Mouse (Mus musculus) liver (tissue): ENCODE measurements around the gene Grik4.

ENCODE experiments used
- DNase-seq: peaks from one replicate; pipeline ENCODE4 v3.0.0-alpha.2; 2020; ENCODE audit warnings: mixed read lengths

Grik4 gene

DNA sequence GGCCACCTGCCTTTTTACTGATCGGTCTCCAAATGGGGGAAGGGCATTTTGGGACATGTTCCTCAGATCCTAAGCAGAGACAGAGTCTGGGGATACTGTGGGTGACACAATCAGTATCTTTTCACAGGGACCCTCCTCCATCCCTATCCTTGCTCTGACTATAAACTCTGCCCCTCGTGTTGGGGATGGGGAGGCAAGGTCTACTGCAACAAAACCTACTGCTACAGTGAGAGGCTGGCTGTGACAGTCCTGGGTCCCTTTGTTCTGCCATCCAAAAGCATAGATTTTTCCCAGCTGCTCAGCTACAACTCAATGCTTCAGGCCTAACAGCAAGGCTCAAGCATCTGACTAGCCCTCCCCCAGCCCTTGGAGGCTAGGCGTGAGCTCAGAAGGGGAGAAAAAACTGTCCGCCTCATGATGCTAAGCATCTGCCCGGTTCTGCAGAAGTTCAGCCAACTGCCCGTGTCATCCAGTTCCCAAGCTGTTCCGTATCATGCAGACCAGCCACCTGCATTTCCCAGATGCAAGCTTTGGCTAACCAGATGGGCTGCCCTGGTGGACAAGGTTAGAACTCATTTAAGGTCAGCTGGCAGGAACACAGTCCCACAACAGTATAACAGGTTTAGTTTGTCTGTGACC, 207.5 kb downstream of the Grik4 start:
- no peak for DNase-seq

DNA sequence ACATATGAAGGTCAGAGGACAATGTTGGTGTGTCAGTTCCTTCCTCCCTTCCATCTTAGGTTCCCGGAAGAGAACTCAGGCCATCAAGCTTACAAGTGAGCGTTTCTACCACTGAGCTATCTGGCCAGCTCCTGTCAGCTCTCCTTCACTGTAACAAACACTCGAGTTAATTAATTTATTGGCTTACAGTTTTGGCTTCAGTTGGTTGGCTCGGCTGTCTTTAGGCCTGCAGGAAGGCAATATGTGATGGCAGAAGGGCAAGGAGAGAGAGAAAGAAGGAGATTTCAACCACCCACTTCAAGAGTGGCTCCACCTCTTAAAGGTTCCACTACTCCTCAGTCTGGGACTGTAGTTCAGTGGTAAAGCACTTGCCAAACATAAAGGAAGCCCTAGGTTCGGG, 209.2 kb downstream of the Grik4 start:
- DNase-seq, result no peak

DNA sequence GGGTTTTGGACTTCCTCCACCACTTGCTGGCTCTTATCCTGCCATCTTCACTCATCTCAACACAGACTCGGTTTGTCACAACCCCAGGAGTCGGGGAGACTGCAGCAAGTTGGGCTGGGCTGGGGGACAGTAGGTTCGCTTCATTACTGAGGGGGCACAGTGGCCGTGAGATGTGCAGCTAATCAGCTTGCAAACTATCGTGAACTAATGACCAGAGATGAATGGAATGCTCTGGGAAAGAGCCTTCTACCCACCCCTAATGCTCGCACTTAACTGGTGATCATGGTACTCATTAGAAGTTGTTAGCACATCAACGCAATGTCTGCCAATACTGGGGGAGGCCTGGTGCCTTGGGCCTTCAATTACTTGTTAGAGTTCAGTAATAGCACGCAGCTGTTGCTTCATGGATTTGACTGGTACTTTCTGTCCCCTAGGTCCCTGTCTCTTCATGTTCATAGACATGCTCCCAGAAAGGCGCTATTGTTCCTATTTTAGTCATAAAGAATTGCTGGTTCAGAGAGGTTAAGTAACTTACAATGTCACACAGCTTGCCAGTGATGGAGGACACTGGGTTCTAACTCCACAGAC, 211.5 kb downstream of the Grik4 start:
- DNase-seq, result no peak

DNA sequence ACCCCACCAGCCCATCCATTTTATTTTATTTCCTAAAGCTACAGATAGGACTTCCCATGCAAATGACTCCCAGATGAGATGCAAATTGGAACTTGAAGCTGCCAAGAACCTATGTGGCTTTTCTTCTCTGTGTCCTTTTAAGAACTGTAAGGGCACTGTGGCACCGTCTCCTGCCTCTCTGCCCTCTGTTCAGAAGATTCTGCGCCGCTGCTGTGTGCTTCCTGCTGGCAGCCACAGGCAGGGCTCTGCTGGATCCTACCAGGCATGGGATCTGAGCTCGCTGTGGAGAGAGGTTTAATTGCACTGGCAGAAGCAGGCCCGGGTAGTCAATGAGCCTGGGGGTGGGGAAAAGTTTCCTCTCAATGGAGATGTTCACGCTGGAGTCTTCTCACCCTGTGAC, 215.8 kb downstream of the Grik4 start:
- no peak for DNase-seq

DNA sequence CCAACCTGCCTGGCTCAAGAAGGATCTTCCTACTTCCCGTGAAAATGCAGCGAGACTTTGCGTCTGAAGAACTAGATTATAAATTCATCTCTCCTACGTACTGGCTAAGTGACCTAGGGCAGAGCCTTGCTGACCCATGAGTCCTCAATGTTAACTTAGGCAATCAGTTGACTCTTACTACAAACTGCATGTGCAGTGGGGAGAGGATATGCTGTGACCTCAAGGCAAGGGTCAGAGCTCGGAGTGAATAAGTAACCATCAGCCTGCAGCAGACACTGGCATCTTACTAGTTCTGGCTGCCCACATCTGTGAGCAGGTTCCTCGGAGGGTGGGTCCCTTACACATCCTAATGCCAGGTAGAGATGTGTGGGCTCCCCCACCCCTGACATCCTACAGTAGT, 216.6 kb downstream of the Grik4 start:
- DNase-seq, result no peak

DNA sequence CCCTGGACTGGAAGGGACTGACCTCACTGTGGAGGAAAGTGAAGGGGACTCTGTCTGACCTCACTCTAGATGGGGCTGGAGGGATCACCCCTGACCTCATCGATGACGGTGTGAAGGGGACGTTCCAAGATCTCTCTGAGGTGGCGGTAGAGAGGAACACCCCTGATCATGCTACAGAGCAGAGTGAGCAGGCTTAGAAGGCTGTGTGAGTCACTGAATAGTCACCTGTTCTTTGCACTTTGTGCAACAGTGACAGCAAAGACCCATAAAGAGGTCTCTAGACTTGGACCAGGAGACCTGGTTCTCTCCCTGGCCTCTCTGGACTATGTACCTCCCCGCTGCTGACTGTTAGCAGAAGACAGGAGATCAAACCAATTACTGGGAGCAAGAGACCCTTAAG, 217.1 kb downstream of the Grik4 start:
- no peak for DNase-seq

DNA sequence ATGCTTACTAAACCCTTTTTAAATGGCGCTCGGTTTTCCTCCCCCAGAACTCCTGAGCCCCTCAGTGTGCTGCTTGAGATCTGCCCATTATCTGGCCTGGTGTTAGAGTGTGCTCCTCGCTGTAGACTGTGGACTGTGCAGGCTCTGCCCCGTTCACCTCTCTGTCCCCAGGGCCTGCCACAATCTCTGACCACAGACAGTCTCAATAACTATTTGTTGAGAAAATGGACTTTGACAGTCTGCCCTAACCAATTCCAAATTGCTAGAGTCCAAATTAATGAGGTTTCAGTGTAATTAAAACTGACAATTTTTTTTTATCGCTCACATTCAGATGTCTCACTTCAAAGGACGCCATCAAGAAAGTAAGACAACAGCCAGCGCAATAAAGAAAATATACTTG, 220.2 kb downstream of the Grik4 start:
- DNase-seq, result no peak

DNA sequence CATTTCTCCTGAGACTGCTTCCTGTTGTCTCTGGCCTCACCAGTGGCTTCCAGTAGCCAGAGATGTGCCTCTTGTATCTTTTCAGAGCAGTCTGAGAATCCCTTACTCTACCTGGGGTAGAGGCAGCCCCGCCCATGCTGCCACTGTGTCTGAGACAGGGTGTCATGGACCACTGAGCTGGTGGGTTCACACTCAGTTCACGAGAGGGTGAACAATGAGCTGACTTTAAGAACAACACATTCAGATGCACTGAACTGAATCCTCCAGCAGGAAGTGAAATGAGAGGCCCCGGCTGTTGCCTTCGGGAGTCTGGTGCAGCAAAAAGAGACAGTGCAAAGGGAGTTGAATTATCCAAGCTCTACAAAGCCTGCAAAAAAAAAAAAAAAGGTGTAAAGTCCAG, 221.8 kb downstream of the Grik4 start:
- no peak for DNase-seq

DNA sequence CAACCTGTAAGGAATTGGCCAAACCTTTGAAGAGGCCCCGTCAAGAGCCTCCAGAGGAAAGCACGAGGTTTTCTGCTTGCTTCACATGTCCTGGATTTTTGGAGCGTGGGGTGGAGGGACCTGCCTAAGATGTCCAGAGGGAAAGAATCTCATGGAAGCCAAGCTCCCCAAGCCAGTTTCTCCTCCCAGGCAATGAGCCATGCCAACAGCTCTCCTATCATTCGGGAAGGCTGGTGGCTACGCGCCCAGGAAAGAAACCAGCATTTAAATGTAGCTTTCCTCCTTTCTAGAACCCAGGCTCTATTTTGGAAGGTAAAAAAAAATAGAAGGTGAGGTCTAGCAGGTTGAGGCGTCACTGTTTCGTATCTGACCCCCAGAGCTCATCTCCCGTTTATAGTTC, 222.6 kb downstream of the Grik4 start:
- DNase-seq, result no peak

DNA sequence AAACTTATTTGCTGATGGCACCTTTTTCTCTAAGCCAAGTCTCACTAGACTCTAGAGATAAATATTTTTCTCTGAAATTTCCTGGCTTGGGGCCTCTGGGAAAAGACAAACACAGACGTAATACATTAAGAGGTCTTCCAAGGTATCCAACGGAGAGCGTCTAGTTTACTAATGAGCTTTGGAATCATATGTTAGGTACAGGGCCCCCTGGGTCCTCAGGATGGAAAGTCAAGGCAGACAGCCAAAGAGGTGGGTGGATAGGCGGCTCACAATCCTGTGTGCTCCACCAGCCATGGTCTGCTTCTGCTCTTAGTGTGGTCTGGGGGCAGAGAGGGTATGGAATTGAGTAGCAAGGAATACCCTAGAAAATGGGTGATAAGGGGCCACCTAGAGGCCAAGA, 223.1 kb downstream of the Grik4 start:
- no peak for DNase-seq

DNA sequence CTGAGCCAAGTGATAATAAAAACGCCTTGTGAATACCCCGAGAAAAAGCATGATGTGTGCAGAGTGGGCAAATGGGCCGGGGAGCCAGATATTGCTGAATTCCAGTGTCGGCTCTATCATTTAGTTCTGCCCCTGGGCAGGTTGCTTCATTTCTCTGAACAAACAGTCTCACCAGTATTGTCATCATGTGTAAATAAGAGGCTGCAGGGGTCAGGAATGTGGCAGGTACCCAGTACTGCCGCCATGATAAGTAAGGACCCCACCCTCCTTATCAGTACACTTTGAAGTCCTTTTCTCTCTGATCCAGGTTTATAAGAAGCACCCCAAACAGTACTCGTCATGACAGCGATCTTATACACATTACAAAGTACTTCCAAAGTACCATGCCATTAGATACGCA, 230.4 kb downstream of the Grik4 start:
- no peak for DNase-seq

DNA sequence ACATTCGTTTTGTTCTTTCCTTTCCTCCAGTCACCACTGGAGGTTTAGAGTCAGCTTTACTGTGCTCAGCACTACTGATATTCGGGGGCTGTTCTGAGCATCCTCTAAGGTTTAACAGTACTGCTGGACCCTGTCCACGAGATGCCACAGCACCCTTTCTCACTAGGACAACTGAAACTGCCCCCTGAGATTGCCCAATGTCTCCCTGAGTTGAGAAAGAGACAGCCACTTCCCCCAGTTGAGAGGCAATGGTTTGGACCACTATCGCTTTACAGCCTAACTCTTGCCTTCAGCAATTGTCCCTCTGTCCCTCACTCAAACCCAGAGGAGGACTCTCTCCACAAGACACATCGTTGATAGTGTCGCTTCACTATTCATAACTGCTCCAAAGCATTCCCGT, 238.4 kb downstream of the Grik4 start:
- no peak for DNase-seq

DNA sequence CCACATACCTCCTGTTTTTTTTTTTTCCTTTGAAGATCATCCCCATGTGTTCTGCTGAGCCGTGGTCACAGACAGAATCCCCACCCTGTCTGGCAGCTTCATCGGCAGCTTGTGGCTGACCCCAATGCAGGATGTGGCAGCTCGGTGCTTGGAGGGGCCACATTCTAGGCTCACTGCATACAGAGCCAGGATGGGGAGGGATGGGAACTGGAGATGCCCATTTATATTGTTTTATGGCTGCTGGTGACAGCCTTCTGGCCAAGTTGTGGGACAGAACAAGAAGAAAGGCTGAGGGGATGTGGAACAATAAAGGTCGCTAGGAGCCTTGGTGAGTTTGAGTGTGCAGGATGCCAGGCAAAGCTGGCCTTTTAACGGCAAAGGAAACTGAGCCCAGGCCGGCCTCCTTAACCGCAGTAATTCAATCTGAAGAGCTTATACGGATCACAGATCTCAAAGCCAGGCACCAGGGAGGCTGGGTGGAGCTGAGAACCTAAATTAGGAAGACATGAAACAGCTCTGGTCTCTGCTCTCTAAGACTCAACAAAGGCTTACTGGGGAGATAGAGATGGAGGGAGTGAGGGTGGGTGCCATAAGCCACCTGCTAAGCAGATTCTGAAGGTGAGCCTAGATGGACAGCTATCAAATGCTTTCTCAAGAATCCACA, 241.0 kb downstream of the Grik4 start:
- DNase-seq, result no peak

DNA sequence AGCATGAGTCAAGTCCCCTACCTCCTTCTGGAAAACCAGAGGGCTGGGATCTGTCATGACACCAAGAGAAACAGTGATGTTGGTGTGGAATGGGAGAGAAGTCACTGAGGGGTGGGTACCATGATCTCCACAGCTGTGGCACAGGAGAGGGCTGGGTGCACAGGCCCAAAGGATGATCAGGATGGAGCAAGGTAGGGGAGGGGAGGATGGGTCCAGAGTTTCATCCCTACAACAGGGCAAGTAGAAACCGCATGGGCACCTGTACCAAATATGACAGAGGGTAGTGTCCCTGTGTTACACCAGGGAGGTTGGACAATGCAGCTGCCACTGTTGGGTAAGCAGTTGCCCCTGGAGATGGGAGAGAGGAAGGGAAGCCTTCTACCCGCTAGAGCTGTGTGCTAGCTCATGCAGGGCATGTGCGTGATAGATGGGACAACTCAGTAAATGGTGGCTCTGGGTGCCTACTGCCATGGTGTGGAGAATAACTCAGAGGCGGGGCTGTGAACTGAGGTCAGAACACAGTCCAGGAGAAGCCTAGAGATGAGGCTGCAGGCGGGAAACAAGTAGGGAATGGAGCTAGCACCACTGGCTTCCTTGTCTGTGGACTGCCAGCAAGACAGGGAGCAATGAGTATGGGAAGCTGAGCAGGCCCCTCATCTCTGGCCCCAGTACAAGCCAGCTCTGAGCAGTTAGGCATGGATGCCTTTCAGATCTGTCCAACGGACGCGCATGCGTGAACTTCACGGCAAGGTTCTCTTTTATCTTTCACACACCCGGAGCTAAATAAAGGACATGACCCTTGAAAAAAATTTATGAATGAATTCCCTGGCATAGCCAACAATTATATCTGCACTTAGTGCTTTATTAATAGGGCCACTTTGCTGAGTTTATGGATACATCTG, 241.8 kb downstream of the Grik4 start:
- no peak for DNase-seq

DNA sequence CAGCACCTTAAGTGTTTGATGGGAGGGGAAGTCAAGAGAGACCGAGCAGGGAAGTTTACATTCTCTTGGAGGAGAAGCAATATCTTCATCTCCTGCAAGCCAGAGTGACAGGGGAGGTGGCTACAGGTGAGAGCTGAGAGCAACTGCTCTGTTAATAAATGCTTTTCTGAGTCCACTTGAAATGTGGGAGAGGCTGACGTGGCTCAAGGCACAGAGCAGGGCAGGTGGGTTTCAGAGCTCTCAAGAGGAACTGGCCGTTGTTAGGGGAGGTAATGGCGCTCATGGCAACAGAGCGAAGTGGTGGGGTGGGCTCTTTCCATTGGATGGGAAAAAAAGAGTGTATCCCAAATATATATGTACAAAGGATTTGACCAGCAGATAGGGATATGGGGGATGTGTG, 242.6 kb downstream of the Grik4 start:
- no peak for DNase-seq

DNA sequence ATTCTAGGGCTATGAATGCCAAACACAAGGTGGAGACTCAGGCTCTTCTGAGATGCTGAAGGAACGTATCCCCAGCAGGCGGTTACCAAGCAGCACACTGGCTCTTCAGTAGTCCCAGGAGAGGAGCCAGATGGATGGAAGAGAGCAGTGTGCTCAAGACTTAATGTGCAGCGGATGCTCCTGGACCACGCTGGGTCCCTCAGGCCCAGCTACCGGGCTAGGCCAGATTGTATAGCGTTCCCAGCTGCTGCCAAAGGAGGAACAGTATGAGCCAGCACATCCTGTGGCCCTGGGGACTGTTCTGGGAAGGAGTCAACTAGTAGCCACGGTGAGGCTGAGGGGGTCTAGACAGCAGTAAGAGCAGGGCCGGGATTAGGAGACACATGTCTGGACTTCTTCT, 251.3 kb downstream of the Grik4 start:
- no peak for DNase-seq

DNA sequence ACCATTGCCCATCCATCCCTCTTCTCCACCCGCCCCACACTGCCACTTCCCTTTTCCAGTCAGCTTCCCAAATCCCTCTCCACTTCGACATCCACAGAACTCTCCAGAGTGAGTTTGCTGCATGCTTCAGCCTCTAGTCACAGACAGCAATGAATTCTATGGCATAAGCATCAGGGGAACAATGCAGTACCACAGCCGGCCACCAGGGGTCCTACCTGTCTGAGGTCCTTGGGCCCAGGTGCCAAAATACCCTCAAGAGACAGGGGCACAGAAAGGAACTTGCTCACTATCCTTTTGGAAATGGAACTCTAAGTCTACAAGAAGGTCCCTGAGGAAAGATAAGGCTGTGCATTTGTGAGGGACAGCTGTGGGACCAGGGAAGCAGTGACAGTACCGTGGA, 256.1 kb downstream of the Grik4 start:
- peak; percentile 58 for DNase-seq

DNA sequence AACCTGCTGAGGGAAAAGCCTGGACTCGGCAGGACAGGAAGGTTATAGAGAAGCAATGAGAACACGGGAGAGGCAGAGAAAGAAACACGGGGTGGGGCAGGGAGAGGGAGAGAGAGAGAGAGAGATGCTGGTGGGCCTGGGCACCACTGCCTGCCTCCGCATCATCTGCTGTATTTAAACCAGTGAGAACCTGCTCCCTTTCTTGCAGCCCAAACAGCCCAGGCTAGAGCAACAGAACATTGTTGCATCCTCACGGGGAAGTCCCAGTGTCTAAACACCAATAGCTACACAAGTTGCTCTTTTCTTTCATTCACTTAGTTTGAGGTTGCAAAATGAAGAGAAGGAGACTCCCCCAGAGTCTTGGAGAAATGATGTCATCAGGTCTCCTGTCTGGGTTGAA, 258.2 kb downstream of the Grik4 start:
- no peak for DNase-seq

DNA sequence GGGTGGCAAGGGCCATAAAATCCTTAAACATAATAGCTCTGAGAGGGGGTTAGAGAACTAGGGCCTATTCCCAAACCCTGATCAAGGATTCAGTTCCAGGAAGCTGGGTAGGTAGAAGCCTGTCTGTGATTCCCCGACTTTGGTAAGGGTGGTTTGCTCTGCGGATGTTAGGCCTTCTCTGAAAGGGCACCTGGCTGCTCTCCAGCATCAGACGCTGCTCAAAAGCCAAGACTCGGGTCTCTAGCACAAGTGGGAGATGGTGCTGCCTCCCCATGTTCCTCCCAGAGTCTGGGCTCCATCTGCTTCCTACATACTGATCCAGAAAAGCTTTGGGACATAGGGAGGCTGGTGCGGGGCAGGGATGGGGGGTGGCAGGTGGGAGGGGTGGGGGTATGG, 270.3 kb downstream of the Grik4 start:
- DNase-seq, result no peak

DNA sequence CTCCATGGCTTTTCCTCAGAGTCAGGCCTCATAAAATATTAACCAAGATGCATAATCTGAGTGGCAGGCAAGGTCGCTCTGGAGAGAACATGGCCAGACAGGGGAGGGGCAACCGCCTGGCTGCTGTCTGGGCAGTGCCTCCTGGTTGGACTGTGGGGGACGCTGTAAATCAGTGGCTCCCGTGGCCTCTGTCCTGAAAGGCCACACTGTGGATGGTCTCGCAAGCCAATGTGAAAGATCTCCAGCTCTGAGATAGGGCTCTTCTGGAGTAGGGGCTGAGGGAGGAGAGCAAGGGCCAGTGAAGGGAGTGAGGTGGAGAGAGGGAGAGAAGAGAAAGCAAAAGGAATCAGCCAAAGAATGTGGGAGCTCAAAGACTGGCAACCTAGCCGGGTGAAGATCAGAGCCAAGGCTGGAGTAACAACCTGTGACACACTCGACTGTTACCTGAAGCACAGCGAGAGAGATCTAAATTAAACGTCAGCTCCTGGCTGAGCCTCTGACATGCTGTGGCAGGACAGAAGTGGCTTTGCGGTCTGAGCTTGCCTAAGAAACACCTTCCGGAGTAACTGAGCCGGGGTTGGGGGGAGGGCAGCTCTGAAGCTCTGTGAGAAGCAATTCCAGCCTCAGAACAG, 270.8 kb downstream of the Grik4 start:
- DNase-seq, result peak; percentile 40

DNA sequence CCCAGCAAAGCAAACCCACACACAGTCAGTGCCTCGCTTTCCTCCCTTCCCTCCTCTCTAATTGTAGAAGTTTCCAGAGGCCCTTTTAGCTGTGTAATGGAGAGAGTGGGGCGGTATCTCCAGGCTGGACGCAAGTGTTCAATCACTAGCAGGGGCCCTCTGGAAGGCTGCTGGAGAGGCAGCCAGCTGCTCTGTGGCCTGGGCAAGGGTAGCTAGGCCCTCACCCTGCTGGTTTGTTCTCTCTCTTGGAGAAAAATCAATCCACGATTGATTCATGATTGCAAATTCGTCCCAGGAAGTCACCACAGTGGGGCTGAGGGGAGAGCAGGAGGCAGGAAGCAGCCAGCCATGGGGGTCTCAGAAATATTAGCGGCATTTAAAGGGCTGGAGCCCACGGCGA, 271.3 kb downstream of the Grik4 start:
- DNase-seq, result no peak

DNA sequence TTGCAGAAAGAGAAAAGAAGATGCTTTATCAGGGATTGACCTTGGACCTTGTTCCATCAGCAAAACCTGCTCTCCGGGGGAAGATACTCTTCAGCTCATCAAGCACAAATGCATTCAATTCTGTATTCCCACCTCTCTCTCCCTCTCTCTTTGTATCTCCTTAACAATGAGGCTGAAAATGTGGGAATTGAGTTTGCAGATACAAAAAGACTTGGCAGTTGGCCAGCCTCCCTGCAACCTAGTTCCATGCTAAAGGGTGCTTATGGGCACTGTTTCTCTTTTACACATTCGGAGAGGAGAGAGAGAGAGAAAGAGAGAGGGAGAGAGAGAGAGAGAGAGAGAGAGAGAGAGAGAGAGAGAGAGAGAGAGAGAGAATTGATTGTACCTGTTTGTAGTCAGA, 273.7 kb downstream of the Grik4 start:
- no peak for DNase-seq

DNA sequence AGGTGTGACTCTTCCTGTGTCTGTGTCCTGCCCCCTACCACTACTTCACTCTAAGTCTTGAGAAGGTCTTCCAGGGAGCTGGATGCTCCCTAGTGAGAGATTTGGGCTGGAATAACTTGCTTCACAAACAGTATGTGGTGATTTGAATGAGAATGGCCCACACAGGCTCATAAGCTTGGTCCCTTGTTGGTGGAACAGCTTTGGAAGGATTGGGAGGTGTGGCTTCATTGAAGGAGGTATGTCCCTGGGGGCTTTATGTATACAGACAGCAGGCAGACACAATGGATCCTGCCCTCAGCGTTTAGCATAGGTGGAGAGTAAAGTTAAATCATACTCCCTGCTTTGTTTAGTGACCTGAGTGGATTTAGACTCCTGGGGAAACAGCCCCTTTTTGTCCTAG, 282.8 kb downstream of the Grik4 start:
- DNase-seq, result no peak
